Mouse (Mus musculus): ENCODE measurements around the gene Grin1. TPM values are rescaled to one million over a fixed set of nuclear protein-coding genes. Genes with fewer than 3 reads are reported as not detected.

The Grin1 gene
- polyA plus RNA-seq, 1 experiment from 2014 or later = 0.87 TPM

DNA sequence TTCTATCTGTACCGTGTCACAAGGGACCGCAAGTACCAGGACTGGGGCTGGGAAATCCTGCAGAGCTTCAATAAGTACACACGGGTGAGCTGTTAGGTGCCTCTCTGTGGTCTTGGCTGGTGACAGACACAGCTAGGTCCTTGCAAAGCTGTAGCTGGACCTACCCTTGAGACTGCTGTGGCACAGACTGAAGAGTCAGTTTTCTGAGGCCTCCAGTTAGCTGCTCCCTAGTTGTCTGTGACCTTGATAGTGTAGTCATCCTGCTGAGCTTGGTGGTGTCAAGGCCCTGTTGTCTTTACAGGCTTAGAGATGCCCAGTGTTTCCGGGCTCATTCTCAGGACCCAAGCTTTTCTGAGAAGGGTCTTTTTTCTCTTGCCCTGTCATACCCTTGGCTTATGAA, 30.5 kb upstream of the Grin1 start:
- H3K9ac ChIP-seq = no peak overlapping the region
- ATAC-seq (ENCODE audit: insufficient number of reproducible peaks, low FRiP score, low TSS enrichment, low read depth) = no peak

DNA sequence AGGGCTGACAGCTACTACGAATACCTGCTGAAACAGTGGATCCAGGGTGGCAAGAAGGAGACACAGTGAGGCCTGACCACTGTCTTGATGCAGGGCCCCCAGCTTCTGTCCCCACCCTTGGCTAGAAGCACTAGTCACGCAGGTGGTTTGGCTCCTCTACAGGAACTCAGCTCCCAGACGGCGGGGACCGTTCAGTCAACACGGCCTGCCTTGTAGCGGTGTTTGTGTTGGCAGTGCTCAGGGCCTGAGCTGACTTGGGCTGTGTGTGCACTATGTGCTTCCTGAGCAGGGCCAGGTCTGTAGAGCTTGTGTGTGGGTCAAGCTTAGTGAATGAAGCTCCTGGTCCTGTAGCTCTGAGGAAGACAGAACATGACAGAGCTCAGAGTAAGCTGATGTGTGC, 29.2 kb upstream of the Grin1 start:
- 84% methylated on average over 7 of the region's 7 CpGs for WGBS
- H3K4me3 ChIP-seq = no peak overlapping the region
- no peaks in the 10 kb centered on the region for H3K9me3 ChIP-seq
- H3K27ac ChIP-seq = no peak overlapping the region
- no peak for ATAC-seq (ENCODE audit: insufficient number of reproducible peaks, low FRiP score, low TSS enrichment, low read depth)
- no peak overlapping the region for H3K4me2 ChIP-seq
- H3K4me1 ChIP-seq = no peaks in the 10 kb centered on the region
- H3K27me3 ChIP-seq = no peaks in the 10 kb centered on the region
- H3K9ac ChIP-seq = no peak overlapping the region
- H3K36me3 ChIP-seq = peaks cover 94% of the 10 kb centered on the region

More for the DNA sequence above, 30.5 kb upstream of the Grin1 start:
- Histone ChIP-seq H3K27ac (no peak overlapping the region), H3K36me3 (peaks cover 89% of the 10 kb centered on the region), H3K4me2 (no peak overlapping the region), H3K4me1 (no peaks in the 10 kb centered on the region), H3K9me3 (no peaks in the 10 kb centered on the region), H3K4me3 (no peak overlapping the region), H3K27me3 (no peaks in the 10 kb centered on the region)
- WGBS = 89% methylated on average over 4 of the region's 4 CpGs

DNA sequence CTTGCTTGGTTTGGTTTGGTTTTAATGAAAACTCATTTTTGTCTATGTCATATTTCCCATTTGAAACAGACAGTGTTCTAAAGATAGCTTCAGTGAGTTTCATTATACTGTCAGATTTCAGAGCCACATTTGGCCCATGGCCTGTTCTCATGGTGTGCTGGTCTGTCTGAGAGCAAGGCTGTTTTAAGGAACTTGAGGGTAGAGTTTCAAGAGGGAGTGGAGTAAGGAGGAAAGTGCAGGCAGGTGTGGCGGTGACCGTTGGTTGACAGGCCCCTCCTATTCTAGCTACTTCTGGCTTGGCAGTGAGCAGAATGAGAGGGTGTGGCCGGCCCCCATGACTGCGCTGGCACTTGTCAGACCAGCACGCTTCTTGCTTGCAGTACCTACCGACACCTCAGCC, 19.3 kb upstream of the Grin1 start:
- no peak overlapping the region for H3K4me3 ChIP-seq
- 93% methylated on average over 6 of the region's 6 CpGs for WGBS
- ATAC-seq (ENCODE audit: insufficient number of reproducible peaks, low FRiP score, low TSS enrichment, low read depth) = no peak
- H3K27ac ChIP-seq = no peak overlapping the region
- H3K9me3 ChIP-seq = no peaks in the 10 kb centered on the region
- no peak overlapping the region for H3K4me2 ChIP-seq
- H3K4me1 ChIP-seq = peaks cover 10% of the 10 kb centered on the region
- no peak overlapping the region for H3K9ac ChIP-seq
- peaks cover 87% of the 10 kb centered on the region for H3K36me3 ChIP-seq
- H3K27me3 ChIP-seq = no peaks in the 10 kb centered on the region

DNA sequence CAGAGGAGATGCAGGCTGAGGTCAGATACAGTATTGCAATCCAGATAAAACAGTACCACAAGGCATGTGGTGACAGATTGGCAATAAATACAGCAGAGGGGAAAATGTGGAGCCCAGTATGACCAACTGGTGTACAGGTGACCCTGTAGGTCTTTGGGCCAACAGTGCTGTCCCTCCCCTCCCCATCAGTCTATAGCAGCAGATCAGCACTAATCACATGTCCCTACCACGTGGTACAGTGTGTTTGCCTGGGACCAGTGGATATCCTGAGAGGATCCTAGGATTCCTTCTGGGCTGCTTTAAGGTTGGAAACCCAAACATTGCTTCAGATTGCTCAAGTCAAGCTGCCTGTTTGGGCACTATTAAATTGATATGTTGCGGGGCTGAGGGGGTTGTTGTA, 14.6 kb upstream of the Grin1 start:
- no peak for ATAC-seq (ENCODE audit: insufficient number of reproducible peaks, low FRiP score, low TSS enrichment, low read depth)
- WGBS = 80% methylated on average over 2 of the region's 2 CpGs
- Histone ChIP-seq H3K9me3 (no peaks in the 10 kb centered on the region), H3K27me3 (no peaks in the 10 kb centered on the region), H3K4me3 (peak overlapping the region; percentile 68), H3K36me3 (peaks cover 48% of the 10 kb centered on the region), H3K9ac (peak overlapping the region; percentile 85; the same call in 1 of the 2 replicates), H3K4me2 (peak overlapping the region; percentile 89), H3K27ac (no peak overlapping the region), H3K4me1 (peaks cover 20% of the 10 kb centered on the region)

DNA sequence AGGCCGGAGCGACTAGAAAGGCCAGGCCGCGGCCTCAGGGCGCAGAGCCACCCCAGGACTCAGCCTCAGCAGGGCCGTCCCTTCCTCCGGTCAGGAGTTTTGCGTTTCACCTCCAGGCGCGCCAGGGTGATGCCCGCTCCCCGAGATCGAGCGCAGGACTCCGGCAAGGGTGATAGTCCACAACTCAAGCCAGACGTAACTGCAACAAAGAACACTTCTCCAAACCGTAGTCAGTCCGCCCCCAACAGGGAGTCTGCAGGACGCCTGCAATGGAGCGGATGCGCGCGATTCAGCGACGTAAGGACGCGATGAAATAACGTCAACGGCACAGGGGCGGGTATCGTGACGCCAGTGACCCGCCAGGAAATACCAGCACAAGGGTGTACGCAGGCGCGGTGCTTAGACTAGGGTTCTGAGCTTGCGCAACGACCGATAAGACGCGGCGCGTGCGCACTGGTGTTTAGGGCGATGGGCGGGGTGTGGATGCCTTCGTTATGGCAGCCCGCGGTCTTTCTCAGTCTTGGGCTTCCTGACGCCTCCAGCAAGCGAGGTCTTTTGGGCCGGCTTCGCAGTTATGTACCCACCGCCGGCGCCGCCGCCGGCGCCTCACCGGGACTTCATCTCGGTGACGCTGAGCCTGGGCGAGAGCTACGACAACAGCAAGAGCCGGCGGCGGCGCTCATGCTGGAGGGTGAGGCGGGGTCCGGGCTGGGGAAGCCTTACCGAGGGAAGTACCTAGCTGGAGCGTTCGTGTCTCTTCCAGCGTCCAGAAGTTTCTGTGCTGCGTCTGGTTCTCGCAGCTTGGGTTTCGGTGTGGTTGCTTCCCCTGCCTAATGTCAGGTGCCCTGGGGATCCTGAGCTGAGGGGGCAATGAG, 13.5 kb upstream of the Grin1 start, which contains the start of gene Man1b1:
Gene Man1b1 (plus strand): TSS at position 53 of the 875 bp plus-strand sequence.
- peak within 1 kb of the TSS; percentile 68 for H3K4me3 ChIP-seq
- H3K27me3 ChIP-seq = no peaks in the 10 kb centered on the region
- ATAC-seq (ENCODE audit: insufficient number of reproducible peaks, low FRiP score, low TSS enrichment, low read depth) = peak; percentile 98
- peak within 1 kb of the TSS; percentile 81 for H3K27ac ChIP-seq
- peaks cover 38% of the 10 kb centered on the region for H3K36me3 ChIP-seq
- peaks cover 20% of the 10 kb centered on the region for H3K4me1 ChIP-seq
- under 1% methylated on average over 78 of the region's 78 CpGs for WGBS
- H3K9ac ChIP-seq = peak within 1 kb of the TSS; percentile 85
- peak within 1 kb of the TSS; percentile 89 for H3K4me2 ChIP-seq
- H3K9me3 ChIP-seq = no peaks in the 10 kb centered on the region

DNA sequence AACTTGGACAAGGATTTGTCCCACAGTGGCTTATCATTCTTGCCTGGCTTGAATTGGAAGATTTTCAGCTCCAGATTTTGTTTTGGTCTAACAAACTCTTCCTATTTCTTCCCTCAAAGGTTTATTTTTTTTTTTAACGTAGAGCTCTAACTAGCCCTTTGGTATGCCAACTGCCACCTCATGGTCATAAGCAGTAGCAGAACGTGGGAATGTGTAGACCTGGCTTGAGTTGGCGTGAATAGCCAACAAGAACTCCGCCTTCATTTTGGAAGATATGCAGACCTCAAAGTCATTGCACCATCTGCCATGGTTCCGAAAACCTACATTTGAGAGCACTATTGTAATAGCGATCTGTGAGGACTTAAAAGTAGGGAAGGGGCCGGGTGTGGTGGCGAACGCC, 12.5 kb upstream of the Grin1 start:
- Histone ChIP-seq H3K36me3 (peaks cover 27% of the 10 kb centered on the region), H3K4me2 (peak overlapping the region; percentile 89), H3K4me1 (peaks cover 20% of the 10 kb centered on the region), H3K9me3 (no peaks in the 10 kb centered on the region), H3K9ac (no peak overlapping the region), H3K4me3 (peak overlapping the region; percentile 68), H3K27ac (no peak overlapping the region), H3K27me3 (no peaks in the 10 kb centered on the region)
- 62% methylated on average over 9 of the region's 9 CpGs for WGBS
- no peak for ATAC-seq (ENCODE audit: insufficient number of reproducible peaks, low FRiP score, low TSS enrichment, low read depth)

DNA sequence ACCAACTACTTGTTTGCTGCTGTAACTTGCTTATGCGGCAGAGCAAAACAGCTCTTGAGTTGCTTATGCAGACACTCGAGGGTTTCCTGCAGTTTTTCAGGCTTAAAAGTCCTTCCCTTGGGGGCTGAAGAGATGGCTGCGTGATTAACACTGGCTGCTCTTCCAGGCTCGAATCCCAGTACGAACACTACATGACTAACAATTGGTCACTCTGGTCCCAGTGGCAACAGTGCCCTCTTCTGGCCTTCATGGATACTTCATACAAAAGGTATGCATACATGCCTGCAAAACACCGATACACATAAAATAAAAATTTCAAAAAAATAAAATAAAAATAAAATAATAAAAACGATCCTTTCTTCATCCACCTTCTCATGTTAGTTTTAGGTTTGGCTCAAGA, 9.5 kb upstream of the Grin1 start:
- 35% methylated on average over 7 of the region's 7 CpGs for WGBS
- Histone ChIP-seq H3K9ac (no peak overlapping the region), H3K36me3 (no peaks in the 10 kb centered on the region), H3K9me3 (no peaks in the 10 kb centered on the region), H3K4me1 (peaks cover 12% of the 10 kb centered on the region), H3K4me3 (no peak overlapping the region), H3K27ac (no peak overlapping the region), H3K4me2 (no peak overlapping the region), H3K27me3 (no peaks in the 10 kb centered on the region; the same call in 1 of the 2 replicates)
- no peak for ATAC-seq (ENCODE audit: insufficient number of reproducible peaks, low FRiP score, low TSS enrichment, low read depth)

DNA sequence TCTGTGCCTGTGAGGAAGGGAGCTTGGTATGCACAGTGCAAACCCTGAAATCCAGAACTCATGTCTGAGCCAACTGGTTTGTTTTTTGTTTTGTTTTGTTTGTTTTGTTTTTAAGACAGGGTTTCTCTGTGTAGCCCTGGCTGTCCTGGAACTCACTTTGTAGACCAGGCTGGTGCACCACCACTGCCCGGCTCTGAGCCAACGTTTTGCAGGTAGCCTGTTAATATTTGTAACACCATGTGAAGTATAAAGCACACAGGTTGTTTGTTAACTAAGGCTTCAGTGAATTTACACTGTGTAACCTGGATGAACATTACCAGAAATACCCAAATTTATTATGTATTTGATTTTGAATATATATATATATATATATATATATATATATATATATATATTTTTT, 7.0 kb upstream of the Grin1 start:
- Histone ChIP-seq H3K4me1 (no peaks in the 10 kb centered on the region), H3K27me3 (peaks cover 13% of the 10 kb centered on the region), H3K9me3 (no peaks in the 10 kb centered on the region), H3K9ac (no peak overlapping the region), H3K4me3 (no peak overlapping the region), H3K36me3 (no peaks in the 10 kb centered on the region), H3K27ac (no peak overlapping the region), H3K4me2 (no peak overlapping the region)
- WGBS = 72% methylated on average over 2 of the region's 2 CpGs
- ATAC-seq (ENCODE audit: insufficient number of reproducible peaks, low FRiP score, low TSS enrichment, low read depth) = no peak

DNA sequence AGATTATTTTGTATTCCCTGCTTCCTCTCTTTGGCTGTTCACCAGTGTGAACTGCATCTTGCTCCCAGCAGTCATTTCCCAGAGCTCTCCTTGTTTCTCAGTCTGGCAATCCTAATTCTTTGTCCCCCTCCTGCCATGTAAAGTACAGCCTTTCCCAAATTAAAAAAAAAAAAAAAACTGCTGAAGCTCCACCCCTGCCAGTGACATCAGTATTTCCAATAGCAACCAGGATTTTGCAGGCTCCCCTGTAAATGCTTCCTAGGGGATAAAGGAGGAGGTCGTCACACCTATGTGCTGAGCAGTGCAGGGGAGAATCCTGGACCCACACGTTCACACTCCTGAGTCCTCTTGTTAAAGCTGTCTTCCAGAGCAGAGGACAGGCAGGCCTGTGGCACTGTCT, 1.1 kb upstream of the Grin1 start:
- no peak overlapping the region for H3K27ac ChIP-seq
- no peak for ATAC-seq (ENCODE audit: insufficient number of reproducible peaks, low FRiP score, low TSS enrichment, low read depth)
- peaks cover 10% of the 10 kb centered on the region for H3K4me1 ChIP-seq
- H3K9me3 ChIP-seq = no peaks in the 10 kb centered on the region
- H3K4me3 ChIP-seq = no peak overlapping the region
- 11% methylated on average over 2 of the region's 2 CpGs for WGBS
- peaks cover 61% of the 10 kb centered on the region for H3K27me3 ChIP-seq
- H3K9ac ChIP-seq = no peak overlapping the region
- no peaks in the 10 kb centered on the region for H3K36me3 ChIP-seq
- H3K4me2 ChIP-seq = no peak overlapping the region

DNA sequence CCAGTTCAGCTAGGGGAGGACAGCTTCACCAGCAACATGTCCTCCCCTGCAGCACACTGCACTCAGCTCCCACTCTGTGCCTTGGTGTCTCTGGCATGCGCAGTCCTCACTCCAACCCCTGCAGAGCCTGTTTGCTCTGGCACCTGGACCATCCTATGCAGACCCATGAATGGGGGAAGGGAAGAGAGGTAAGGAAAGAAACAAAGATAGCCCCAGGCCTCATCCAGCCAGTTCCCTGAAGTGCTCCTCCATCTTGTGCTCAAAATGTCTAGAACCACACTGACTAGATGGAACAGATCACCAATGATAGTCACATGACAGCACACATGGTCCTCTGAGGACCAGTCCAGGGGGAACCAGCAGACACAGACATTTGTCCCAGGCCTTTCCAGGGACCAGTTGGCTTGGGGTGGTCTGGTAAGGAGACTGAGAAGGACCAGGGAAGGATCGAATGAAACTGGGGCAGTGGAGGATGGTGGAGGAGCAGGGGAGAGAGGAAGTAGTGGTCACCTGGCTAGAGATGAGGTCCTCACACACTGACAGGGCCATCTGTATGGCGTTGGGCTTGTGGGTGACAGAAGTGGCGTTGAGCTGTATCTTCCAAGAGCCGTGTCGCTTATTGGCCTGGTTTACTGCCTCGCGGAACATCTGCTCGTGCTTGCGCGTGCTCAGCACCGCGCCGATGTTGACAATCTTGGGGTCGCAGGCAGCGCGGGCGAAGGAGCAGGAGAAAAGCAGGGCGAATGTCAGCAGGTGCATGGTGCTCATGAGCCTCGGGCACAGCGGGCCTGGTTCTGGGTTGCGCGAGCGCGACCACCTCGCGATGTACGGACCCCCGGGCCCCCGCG, 644 bp downstream of the Grin1 start:
- ATAC-seq (ENCODE audit: insufficient number of reproducible peaks, low FRiP score, low TSS enrichment, low read depth) = no peak
- Histone ChIP-seq H3K4me2 (peak overlapping the region; percentile 54), H3K27me3 (peaks cover 75% of the 10 kb centered on the region), H3K9me3 (no peaks in the 10 kb centered on the region), H3K36me3 (no peaks in the 10 kb centered on the region), H3K4me1 (peaks cover 10% of the 10 kb centered on the region), H3K9ac (no peak overlapping the region), H3K27ac (no peak overlapping the region), H3K4me3 (peak overlapping the region; percentile 33)
- WGBS = 6% methylated on average over 31 of the region's 31 CpGs

DNA sequence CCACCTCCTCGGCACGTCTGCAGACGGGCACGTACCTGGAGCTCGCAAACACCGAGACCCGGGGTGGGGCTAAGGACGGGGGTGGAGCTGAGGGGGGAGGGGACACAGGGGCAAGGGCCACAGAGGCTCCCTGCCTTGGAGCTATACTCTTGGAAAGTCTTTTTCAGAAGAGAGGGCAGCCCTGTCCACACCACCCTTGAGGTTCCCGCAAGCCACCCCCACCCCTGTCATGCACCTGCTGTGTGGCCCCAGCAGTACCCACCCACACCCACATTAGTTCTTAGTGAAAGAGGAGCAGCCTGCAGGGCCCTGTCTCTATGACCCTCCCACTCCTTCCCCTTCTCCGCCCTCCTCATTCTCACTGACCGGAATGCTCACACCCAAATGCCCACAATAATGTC, 7.5 kb downstream of the Grin1 start:
- Histone ChIP-seq H3K4me1 (no peaks in the 10 kb centered on the region), H3K9ac (no peak overlapping the region), H3K9me3 (no peaks in the 10 kb centered on the region), H3K27ac (no peak overlapping the region), H3K27me3 (peaks cover 88% of the 10 kb centered on the region), H3K4me2 (no peak overlapping the region), H3K36me3 (no peaks in the 10 kb centered on the region), H3K4me3 (no peak overlapping the region)
- 0 out of 2 replicates have a peak, but pooled peaks have one; percentile 17 for ATAC-seq (ENCODE audit: insufficient number of reproducible peaks, low FRiP score, low TSS enrichment, low read depth)
- 4% methylated on average over 11 of the region's 11 CpGs for WGBS

DNA sequence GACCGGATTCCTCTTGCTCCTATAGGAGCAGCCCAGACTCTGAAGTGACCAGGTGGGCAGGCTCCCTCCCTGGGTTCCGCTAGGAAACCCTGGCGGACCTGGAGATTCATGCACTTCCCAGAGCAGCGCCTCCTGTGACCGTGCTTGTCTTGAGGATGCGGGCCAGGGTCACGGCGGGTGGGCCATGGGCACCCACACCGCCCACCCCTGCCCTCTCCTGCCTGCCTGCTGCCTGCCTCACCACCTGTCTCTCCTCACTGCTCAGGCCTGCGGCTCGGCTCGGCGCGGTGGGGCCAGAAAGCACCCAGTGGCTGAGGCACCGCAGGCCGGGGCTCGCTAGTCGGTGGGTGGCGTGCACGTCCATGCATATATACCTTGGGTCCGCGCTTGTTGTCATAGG, 8.0 kb downstream of the Grin1 start:
- H3K27me3 ChIP-seq = peaks cover 88% of the 10 kb centered on the region
- no peaks in the 10 kb centered on the region for H3K4me1 ChIP-seq
- ATAC-seq (ENCODE audit: insufficient number of reproducible peaks, low FRiP score, low TSS enrichment, low read depth) = no peak
- H3K9me3 ChIP-seq = no peaks in the 10 kb centered on the region
- H3K4me2 ChIP-seq = no peak overlapping the region
- no peak overlapping the region for H3K27ac ChIP-seq
- WGBS = 1% methylated on average over 22 of the region's 22 CpGs
- no peak overlapping the region for H3K4me3 ChIP-seq
- H3K36me3 ChIP-seq = no peaks in the 10 kb centered on the region
- H3K9ac ChIP-seq = no peak overlapping the region

Data from limb, embryonic 15.5 days (tissue).